Comparison of ENCODE assay signal across 9 mouse cellular contexts in genomic region chr1:38428708-38429683, GRCm38 (mm10).
A peak's percentile ranks its signal among the peaks of the same experiment; 100 is the strongest.
DNase-seq lines count a peak whose midpoint lies in the region; ATAC-seq lines count a peak whose summit lies in the region.
"Had no signal": no experiment of that assay in that cellular context is flagged by ENCODE, and none has a peak within 500 bp of the region (broad histone marks: within the 10 kb centered on the region; RNA-seq: fewer than 3 reads in every experiment).

No protein-coding gene starts in this region.

- peak; percentile 80 for DNase-seq in heart, adult 11 months
- no peak for DNase-seq in heart, adult 9 months (ENCODE audit: low spot score in 2 of 2)
- peak; percentile 74 for DNase-seq in 416B (ENCODE audit: low read depth)
- no peak for DNase-seq in spleen, postnatal 4 days (ENCODE audit: low spot score in 2 of 2)
- DNase-seq in embryo, embryonic 11 days = no peak
- DNase-seq in cerebellum, postnatal 25 days = no peak
- DNase-seq: cerebellum, adult 11 months had no signal

- ATAC-seq in granulocyte monocyte progenitor cell, adult 5-6 weeks (replicated peaks; ENCODE audit: poor library complexity, severe bottlenecking) = peak; percentile 97
- ATAC-seq in megakaryocyte progenitor cell, adult 5-6 weeks (replicated peaks; ENCODE audit: poor library complexity) = peak; percentile 78

Comparison
In these comparisons a context has a peak if more than half of its experiments do, and no peak if none do; other contexts are left out.
1. DNase-seq: peak in heart, adult 11 months (single experiment) and 416B (single experiment); none in heart, adult 9 months (0 of 2), spleen, postnatal 4 days (0 of 2), embryo, embryonic 11 days (single experiment) and cerebellum, postnatal 25 days (0 of 2).